9 mouse cellular contexts compared by ENCODE assay signal in genomic region chr5:140389647-140390046, GRCm38 (mm10). TPM values are rescaled to one million over a fixed set of nuclear protein-coding genes. Genes with fewer than 3 reads are reported as not detected.
DNase-seq lines count a peak whose midpoint lies in the region; ATAC-seq and TF ChIP-seq lines count a peak whose summit lies in the region.
"Had no signal": no experiment of that assay in that cellular context is flagged by ENCODE, and none has a peak within 500 bp of the region (broad histone marks: within the 10 kb centered on the region; RNA-seq: fewer than 3 reads in every experiment).

No protein-coding gene starts in this region.

- no peak for TF ChIP-seq EP300 in CH12.LX (IDR thresholded peaks at IDR 0.05; ENCODE audit: low read length)
- TF ChIP-seq EP300 in liver, postnatal 0 days (IDR thresholded peaks at IDR 0.05; ENCODE audit: low read depth), result no peak

- no peak for TF ChIP-seq POLR2A in CH12.LX (IDR thresholded peaks at IDR 0.05; ENCODE audit: low read depth, low read length)

- TF ChIP-seq RAD21 in CH12.LX (IDR thresholded peaks at IDR 0.05; ENCODE audit: low read depth, low read length), result no peak

- WGBS in heart, embryonic 10.5 days, result 68% methylated on average over 3 of the region's 3 CpGs
- WGBS in forebrain, embryonic 16.5 days, result 54% methylated on average over 3 of the region's 3 CpGs
- 57% methylated on average over 3 of the region's 3 CpGs for WGBS in liver, postnatal 0 days (ENCODE audit: insufficient replicate concordance)

- peaks cover 22% of the 10 kb centered on the region for H3K4me1 ChIP-seq in heart, embryonic 10.5 days
- H3K4me1 ChIP-seq in CH12.LX (ENCODE audit: control insufficient read depth in 1 of 2, insufficient read depth in 2 of 2), result peaks cover 13 to 35% of the 10 kb centered on the region in 2 experiments
- H3K4me1 ChIP-seq in forebrain, embryonic 16.5 days (replicated peaks; ENCODE audit: control insufficient read depth, insufficient read depth, low read length), result peaks cover 14% of the 10 kb centered on the region
- H3K4me1 ChIP-seq in liver, postnatal 0 days (ENCODE audit: insufficient read depth), result peaks cover 21% of the 10 kb centered on the region

- no peak overlapping the region for H3K9ac ChIP-seq in CH12.LX (ENCODE audit: insufficient read depth, low read depth)
- no peak overlapping the region for H3K9ac ChIP-seq in forebrain, embryonic 16.5 days (replicated peaks; ENCODE audit: low read depth, low read length)
- 0 out of 2 replicates have a peak overlapping the region, but pooled peaks have one; percentile 34 for H3K9ac ChIP-seq in liver, postnatal 0 days (replicated peaks)

- H3K4me3 ChIP-seq in heart, embryonic 10.5 days, result peak overlapping the region; percentile 87
- H3K4me3 ChIP-seq in CH12.LX (replicated peaks in 1 of 3; ENCODE audit: low read depth in 2 of 3, low read length in 2 of 3, poor library complexity in 1 of 3), result peak overlapping the region in 2 of 3 experiments; percentile 43 to 84
- H3K4me3 ChIP-seq in forebrain, embryonic 16.5 days (replicated peaks; ENCODE audit: low read length), result peak overlapping the region; percentile 74
- H3K4me3 ChIP-seq in liver, postnatal 0 days (ENCODE audit: low read depth, low read length), result peak overlapping the region; percentile 53

- no peaks in the 10 kb centered on the region for H3K27me3 ChIP-seq in heart, embryonic 10.5 days (ENCODE audit: insufficient read depth, poor library complexity, severe bottlenecking)
- peaks cover 4% of the 10 kb centered on the region for H3K27me3 ChIP-seq in CH12.LX (replicated peaks)
- 0 out of 2 replicates have a peak, but pooled peaks cover 2% of the 10 kb centered on the region for H3K27me3 ChIP-seq in forebrain, embryonic 16.5 days (replicated peaks; ENCODE audit: control insufficient read depth, insufficient read depth, low read length)
- no peaks in the 10 kb centered on the region for H3K27me3 ChIP-seq in liver, postnatal 0 days (ENCODE audit: insufficient read depth, low read length)

- no peaks in the 10 kb centered on the region; the same call in 1 of the 2 replicates for H3K79me2 ChIP-seq in CH12.LX (replicated peaks; ENCODE audit: control insufficient read depth, extremely low read depth, insufficient read depth, poor library complexity, severe bottlenecking)

- no peak for TF ChIP-seq CTCF in CH12.LX (conservative IDR thresholded peaks at IDR 0.05 in 1 of 2, IDR thresholded peaks at IDR 0.05 in 1 of 2; ENCODE audit: low read depth in 2 of 2, low read length in 2 of 2)
- no peak for TF ChIP-seq CTCF in liver, postnatal 0 days (IDR thresholded peaks at IDR 0.05; ENCODE audit: low read depth)

- intact Hi-C loops in heart, postnatal 25 days (cut with DNase I), result loop anchor here (5.0 to 10.0 kb wide), 2 partner anchors 52 to 555 kb away; no protein-coding TSS in a partner anchor

- in situ Hi-C loops in CH12.LX (cut with MboI; ENCODE audit: low pct_ligation_motif_present, low pct_unique_long_range_greater_than_20kb, low sequenced_read_pairs), result loop anchor here (5.0 kb wide), 1 partner anchor 52 kb away; no protein-coding TSS in a partner anchor

- no peaks in the 10 kb centered on the region for H3K9me3 ChIP-seq in heart, embryonic 10.5 days
- H3K9me3 ChIP-seq in CH12.LX (replicated peaks; ENCODE audit: low read length), result no peaks in the 10 kb centered on the region
- H3K9me3 ChIP-seq in forebrain, embryonic 16.5 days (ENCODE audit: control insufficient read depth, low read length), result no peaks in the 10 kb centered on the region
- H3K9me3 ChIP-seq in liver, postnatal 0 days (ENCODE audit: low read length), result no peaks in the 10 kb centered on the region

- dilution Hi-C loops in CH12.LX (cut with MboI; ENCODE audit: extremely low pct_ligation_motif_present, extremely low pct_unique_long_range_greater_than_20kb, low sequenced_read_pairs), result no loop called here

- no peak for ATAC-seq in forebrain, embryonic 16.5 days
- ATAC-seq in liver, postnatal 0 days, result no peak

- H3K4me2 ChIP-seq in CH12.LX (ENCODE audit: insufficient read depth, low read depth, poor library complexity, severe bottlenecking), result peak overlapping the region; percentile 55
- H3K4me2 ChIP-seq in forebrain, embryonic 16.5 days (ENCODE audit: low read length), result peak overlapping the region; percentile 94
- peak overlapping the region; percentile 84 for H3K4me2 ChIP-seq in liver, postnatal 0 days (ENCODE audit: low read depth, low read length)

- no peaks in the 10 kb centered on the region for H3K36me3 ChIP-seq in heart, embryonic 10.5 days
- H3K36me3 ChIP-seq in CH12.LX (replicated peaks in 1 of 2; ENCODE audit: control insufficient read depth in 1 of 2, insufficient read depth in 1 of 2, low read length in 1 of 2), result peaks cover 0 to 11% of the 10 kb centered on the region in 2 experiments
- no peaks in the 10 kb centered on the region for H3K36me3 ChIP-seq in forebrain, embryonic 16.5 days (ENCODE audit: control insufficient read depth, insufficient read depth)
- no peaks in the 10 kb centered on the region for H3K36me3 ChIP-seq in liver, postnatal 0 days (replicated peaks; ENCODE audit: insufficient read depth, low read length)

- H3K27ac ChIP-seq in heart, embryonic 10.5 days, result peak overlapping the region; percentile 90
- H3K27ac ChIP-seq in CH12.LX (ENCODE audit: insufficient read depth, low read depth), result no peak overlapping the region
- no peak overlapping the region for H3K27ac ChIP-seq in forebrain, embryonic 16.5 days (ENCODE audit: low read length)
- no peak overlapping the region for H3K27ac ChIP-seq in liver, postnatal 0 days (ENCODE audit: low read depth)

- no peak for DNase-seq in heart, embryonic 10.5 days (ENCODE audit: low spot score)
- no peak for DNase-seq in heart, postnatal 25 days (ENCODE audit: low spot score)
- DNase-seq in CH12.LX (ENCODE audit: extremely low read depth), result no peak
- no peak for DNase-seq in liver, postnatal 0 days
- no peak for DNase-seq in thymus, postnatal 36 days
- no peak for DNase-seq in thymus, postnatal 14 days
- no peak for DNase-seq in ovary, postnatal 10 days (ENCODE audit: low spot score)

TF ChIP-seq in CH12.LX, 34 proteins besides CTCF, POLR2A, EP300 and RAD21:
- no peak for TF ChIP-seq IRF4 (IDR thresholded peaks at IDR 0.05; ENCODE audit: low read depth, low read length)
- no peak for TF ChIP-seq HCFC1 (IDR thresholded peaks at IDR 0.05; ENCODE audit: low read depth, low read length)
- no peak for TF ChIP-seq TBP (conservative IDR thresholded peaks at IDR 0.05; ENCODE audit: low read depth, low read length)
- TF ChIP-seq MEF2A (IDR thresholded peaks at IDR 0.05; ENCODE audit: borderline replicate concordance, low read depth, low read length), result peak; percentile 3; the same call in 1 of the 2 replicates
- TF ChIP-seq NELFE (IDR thresholded peaks at IDR 0.05; ENCODE audit: low read depth, low read length), result 0 out of 2 replicates have a peak, but pooled peaks have one; percentile 7

RNA-seq across cellular contexts. Expression of gene Snx8, which starts 0.6 kb away (rescaled TPM):
- polyA plus RNA-seq in heart, embryonic 10.5 days (2016; fragmentation: Nextera tagmentation; extraction: Ambion mirVana), result 19.2 and 20.1 TPM in 2 replicates
- 10 to 100 TPM; 12.5 to 14.0 TPM for total RNA-seq in heart, postnatal 25 days (2021)
- total RNA-seq in CH12.LX (2012; rRNA removed), result 20.8 and 26.0 TPM in 2 replicates
- total RNA-seq in CH12.LX (2014; rRNA removed), result 33.0 and 34.6 TPM in 2 replicates
- polyA plus RNA-seq in CH12.LX (2012; ENCODE audit: insufficient read length, low read depth), result 42.2 and 42.4 TPM in 2 replicates
- polyA plus RNA-seq in forebrain, embryonic 16.5 days (2015; fragmentation: Nextera tagmentation; extraction: Ambion mirVana), result 18.3 and 24.1 TPM in 2 replicates
- polyA plus RNA-seq in liver, postnatal 0 days (2015; fragmentation: Nextera tagmentation; extraction: Ambion mirVana), result 11.4 and 12.1 TPM in 2 replicates

RNA-seq across cellular contexts. Expression of gene Eif3b, which starts 29.5 kb away (rescaled TPM):
- polyA plus RNA-seq in heart, embryonic 10.5 days (2016; fragmentation: Nextera tagmentation; extraction: Ambion mirVana), result 125 and 201 TPM in 2 replicates
- 10 to 100 TPM; 84.8 to 87.5 TPM for total RNA-seq in heart, postnatal 25 days (2021)
- total RNA-seq in CH12.LX (2012; rRNA removed) (218 and 260 TPM in 2 replicates), CH12.LX (2014; rRNA removed) (74.0 and 79.5 TPM in 2 replicates)
- 521 and 579 TPM in 2 replicates for polyA plus RNA-seq in CH12.LX (2012; ENCODE audit: insufficient read length, low read depth)
- polyA plus RNA-seq in forebrain, embryonic 16.5 days (2015; fragmentation: Nextera tagmentation; extraction: Ambion mirVana), result 75.4 and 86.4 TPM in 2 replicates
- polyA plus RNA-seq in liver, postnatal 0 days (2015; fragmentation: Nextera tagmentation; extraction: Ambion mirVana), result 35.5 and 38.7 TPM in 2 replicates

RNA-seq across cellular contexts. Expression of gene Gm4869, which starts 55.8 kb away (rescaled TPM):
- not detected in 2 replicates for polyA plus RNA-seq in heart, embryonic 10.5 days (2016; fragmentation: Nextera tagmentation; extraction: Ambion mirVana)
- not detected for total RNA-seq in heart, postnatal 25 days (2021)
- total RNA-seq in CH12.LX (2012; rRNA removed), result not detected in 2 replicates
- 0.09 TPM in 1 of 2 replicates, not detected in the other for total RNA-seq in CH12.LX (2014; rRNA removed)
- 0.11 TPM in 1 of 2 replicates, not detected in the other for polyA plus RNA-seq in CH12.LX (2012; ENCODE audit: insufficient read length, low read depth)
- polyA plus RNA-seq in forebrain, embryonic 16.5 days (2015; fragmentation: Nextera tagmentation; extraction: Ambion mirVana), result not detected in 2 replicates
- polyA plus RNA-seq in liver, postnatal 0 days (2015; fragmentation: Nextera tagmentation; extraction: Ambion mirVana), result not detected in 2 replicates
- total RNA-seq: left cerebral cortex, postnatal 36 days had no signal

RNA-seq across cellular contexts. Expression of gene Mrm2, which starts 57.9 kb away (rescaled TPM):
- 15.4 and 18.8 TPM in 2 replicates for polyA plus RNA-seq in heart, embryonic 10.5 days (2016; fragmentation: Nextera tagmentation; extraction: Ambion mirVana)
- total RNA-seq in heart, postnatal 25 days (2021), result 10 to 100 TPM; 11.0 to 12.8 TPM
- 11.2 and 12.8 TPM in 2 replicates for total RNA-seq in CH12.LX (2012; rRNA removed)
- 14.6 and 17.3 TPM in 2 replicates for total RNA-seq in CH12.LX (2014; rRNA removed)
- polyA plus RNA-seq in CH12.LX (2012; ENCODE audit: insufficient read length, low read depth), result 13.6 and 16.3 TPM in 2 replicates
- 21.6 and 22.6 TPM in 2 replicates for polyA plus RNA-seq in forebrain, embryonic 16.5 days (2015; fragmentation: Nextera tagmentation; extraction: Ambion mirVana)
- 7.2 and 8.1 TPM in 2 replicates for polyA plus RNA-seq in liver, postnatal 0 days (2015; fragmentation: Nextera tagmentation; extraction: Ambion mirVana)
